Mouse (Mus musculus): ENCODE measurements at regions not wholly inside any gene's neighbourhood (a gene's known extent, or its start where the extent isn't known, plus 50 kb on each side); places are given as distances from the start of the nearest gene placed in this dataset.

- no peak for DNase-seq (ENCODE audit: low read depth)
Observed at GRCm38 (mm10) chr11:112592411-112593020, 189.5 kb upstream of the Sox9 start.

GRCm38 (mm10) chr11:112593821-112594220 lies 188.2 kb upstream of the Sox9 start:
- no peak for DNase-seq (ENCODE audit: low read depth)

- DNase-seq (ENCODE audit: low read depth) = no peak
Observed at GRCm38 (mm10) chr11:112607359-112607758, 174.7 kb upstream of the Sox9 start.

GRCm38 (mm10) chr11:112609277-112609676 lies 172.7 kb upstream of the Sox9 start:
- no peak for DNase-seq (ENCODE audit: low read depth)

GRCm38 (mm10) chr11:112611073-112611472 lies 171.0 kb upstream of the Sox9 start:
- DNase-seq (ENCODE audit: low read depth) = no peak

GRCm38 (mm10) chr11:112615629-112616028 lies 166.4 kb upstream of the Sox9 start:
- no peak for DNase-seq (ENCODE audit: low read depth)

- no peak for DNase-seq (ENCODE audit: low read depth)
Observed at GRCm38 (mm10) chr11:112616942-112617341, 165.1 kb upstream of the Sox9 start.

- peak; percentile 73 for DNase-seq (ENCODE audit: low read depth)
Observed at GRCm38 (mm10) chr11:112620916-112621315, 161.1 kb upstream of the Sox9 start.

GRCm38 (mm10) chr11:112621385-112622120 lies 160.5 kb upstream of the Sox9 start:
- peak; percentile 78 for DNase-seq (ENCODE audit: low read depth)

GRCm38 (mm10) chr11:112649298-112649697 lies 132.7 kb upstream of the Sox9 start:
- DNase-seq (ENCODE audit: low read depth) = no peak

GRCm38 (mm10) chr11:112657410-112658159 lies 124.4 kb upstream of the Sox9 start:
- DNase-seq (ENCODE audit: low read depth) = peak; percentile 27

- DNase-seq (ENCODE audit: low read depth) = no peak
Observed at GRCm38 (mm10) chr11:112659911-112660310, 122.1 kb upstream of the Sox9 start.

- no peak for DNase-seq (ENCODE audit: low read depth)
Observed at GRCm38 (mm10) chr11:112661426-112661825, 120.6 kb upstream of the Sox9 start.

GRCm38 (mm10) chr11:112667311-112667710 lies 114.7 kb upstream of the Sox9 start:
- no peak for DNase-seq (ENCODE audit: low read depth)

GRCm38 (mm10) chr11:112672086-112672485 lies 109.9 kb upstream of the Sox9 start:
- no peak for DNase-seq (ENCODE audit: low read depth)

GRCm38 (mm10) chr11:112690047-112690446 lies 92.0 kb upstream of the Sox9 start:
- DNase-seq (ENCODE audit: low read depth) = no peak

GRCm38 (mm10) chr11:112706091-112706490 lies 75.9 kb upstream of the Sox9 start:
- no peak for DNase-seq (ENCODE audit: low read depth)

- DNase-seq (ENCODE audit: low read depth) = no peak
Observed at GRCm38 (mm10) chr11:112708119-112708730, 73.8 kb upstream of the Sox9 start.

- DNase-seq (ENCODE audit: low read depth) = no peak
Observed at GRCm38 (mm10) chr11:112711656-112712055, 70.4 kb upstream of the Sox9 start.

GRCm38 (mm10) chr11:112718547-112718946 lies 63.5 kb upstream of the Sox9 start:
- no peak for DNase-seq (ENCODE audit: low read depth)

GRCm38 (mm10) chr11:112720652-112721051 lies 61.4 kb upstream of the Sox9 start:
- DNase-seq (ENCODE audit: low read depth) = no peak

GRCm38 (mm10) chr11:112722936-112723335 lies 59.1 kb upstream of the Sox9 start:
- no peak for DNase-seq (ENCODE audit: low read depth)
